Mouse (Mus musculus) adrenal gland, postnatal 25 days (tissue): ENCODE measurements around the gene Olfr1484. TPM values are rescaled to one million over a fixed set of nuclear protein-coding genes. Genes with fewer than 3 reads are reported as not detected.
"Not testable (repeated sequence)": the region's sequence is repeated elsewhere in the genome, so short reads cannot be mapped to it uniquely, and the experiment has no call there.

Experiments
- DNase-seq: peaks from one replicate; pipeline ENCODE4 v3.0.0; 2021; ENCODE audit warnings: mixed read lengths
- long read RNA-seq: library from polyadenylated mRNA; stranded (forward); transcript quantifications from one replicate; pipeline ENCODE4 v2.0.0, GENCODE M21; 2021
- microRNA-seq, 2 experiments: library from miRNA; unstranded; fragments of <30 nt; microRNA quantifications; one replicate each; pipeline ENCODE4 v1.2.0; 2021
- total RNA-seq: library from RNA; stranded (reverse); gene quantifications from 2 replicates; pipeline ENCODE4 v1.2.3, GENCODE M21; 2021

The Olfr1484 gene
- not detected in 2 replicates for total RNA-seq
- long read RNA-seq, result 0 reads

DNA sequence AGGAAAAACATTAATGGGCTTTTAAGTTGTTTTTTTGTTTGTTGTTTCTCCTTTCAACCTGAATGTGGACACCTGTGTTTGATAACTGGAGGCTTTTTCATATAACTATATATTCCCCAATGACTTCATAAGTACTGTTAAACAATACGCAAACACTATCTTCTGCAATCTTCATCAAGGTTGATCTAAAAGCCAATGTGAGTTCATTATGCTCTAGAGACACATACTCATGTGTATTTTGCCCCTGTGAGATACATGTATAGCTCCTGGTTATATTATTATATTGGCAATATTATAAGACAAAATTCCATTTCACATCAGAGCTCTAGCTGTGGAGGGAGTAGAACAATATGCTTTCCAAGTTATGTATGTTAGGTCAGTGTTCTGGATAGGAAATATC, at the start of gene Olfr1484:
Gene Olfr1484, plus strand, starts transcription at position 301 of the 400 bp plus-strand sequence.
- DNase-seq, result no peak

DNA sequence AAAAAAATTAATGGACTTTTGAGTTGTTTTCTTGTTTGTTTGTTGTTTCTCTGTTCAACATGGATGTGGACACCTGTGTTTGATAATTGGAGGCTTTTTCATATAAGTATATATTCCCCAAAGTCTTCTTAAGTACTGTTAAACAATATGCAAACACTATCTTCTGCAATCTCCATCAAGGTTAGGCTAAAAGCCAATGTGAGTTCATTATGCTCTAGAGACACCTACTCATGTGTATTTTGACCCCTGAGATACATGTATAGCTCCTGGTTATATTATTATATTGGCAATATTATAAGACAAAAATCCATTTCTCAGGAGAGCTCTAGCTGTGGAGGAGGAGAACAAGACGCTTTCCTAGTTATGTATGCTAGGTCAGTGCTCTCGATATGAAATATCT, 33.8 kb downstream of the Olfr1484 start, which contains the start of gene Olfr1487:
Gene Olfr1487, plus strand, starts transcription at position 301 of the 400 bp plus-strand sequence.
- not testable (repeated sequence) for DNase-seq

DNA sequence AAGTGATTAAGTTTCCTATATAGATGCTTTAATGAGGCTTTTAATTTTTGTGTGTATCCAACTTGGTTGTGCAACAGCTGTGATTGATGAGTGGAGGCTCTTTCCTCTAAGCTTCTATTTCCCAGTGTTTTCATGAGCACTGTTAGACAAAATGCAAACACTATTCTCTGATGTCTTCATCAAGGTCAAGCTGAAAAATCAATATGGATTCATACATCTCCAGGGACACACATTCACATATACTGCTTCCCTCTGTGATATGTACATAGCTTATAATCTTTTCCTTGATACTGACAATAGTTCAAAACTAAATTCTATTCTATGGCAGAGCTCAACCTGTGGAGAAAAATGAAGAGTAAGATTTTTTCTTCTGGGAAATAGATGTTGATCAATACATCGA, 48.0 kb downstream of the Olfr1484 start, which contains the start of gene Olfr1489:
Gene Olfr1489, plus strand, starts transcription at position 301 of the 400 bp plus-strand sequence.
- DNase-seq, result no peak

Small RNAs within 50 kb of the gene (microRNA-seq; reads per million reads assigned to microRNA genes)
- gene Gm22323 (0 reads per million in 2 experiments), gene Gm23931 (0 reads per million in 2 experiments)

Other genes starting within 250 kb of the Olfr1484 start
- gene Olfr1466, start 244.6 kb upstream of the Olfr1484 start, total RNA-seq, result not detected in 2 replicates
- gene Olfr1467, start 221.3 kb upstream of the Olfr1484 start, total RNA-seq, result not detected in 2 replicates
- gene Olfr1469, start 175.7 kb upstream of the Olfr1484 start, total RNA-seq, result not detected in 2 replicates
- gene Olfr1471, start 140.1 kb upstream of the Olfr1484 start, total RNA-seq, result not detected in 2 replicates
- gene Olfr1472, start 127.4 kb upstream of the Olfr1484 start, total RNA-seq, result not detected in 2 replicates
- not detected in 2 replicates for gene Olfr1474, start 113.9 kb upstream of the Olfr1484 start, total RNA-seq
- not detected in 2 replicates for gene Olfr1475, start 103.3 kb upstream of the Olfr1484 start, total RNA-seq
- gene Olfr1477, start 83.0 kb upstream of the Olfr1484 start, total RNA-seq, result not detected in 2 replicates
- gene Olfr1480, start 55.6 kb upstream of the Olfr1484 start, total RNA-seq, result not detected in 2 replicates
- gene Olfr1487, start 33.9 kb downstream of the Olfr1484 start, total RNA-seq, result not detected in 2 replicates
- not detected in 2 replicates for gene Olfr1489, start 48.1 kb downstream of the Olfr1484 start, total RNA-seq
- not detected in 2 replicates for gene Olfr1490, start 67.6 kb downstream of the Olfr1484 start, total RNA-seq
- gene Olfr1491, start 113.8 kb downstream of the Olfr1484 start, total RNA-seq, result not detected in 2 replicates
- gene Olfr1493-ps1, start 139.8 kb downstream of the Olfr1484 start, total RNA-seq, result not detected in 2 replicates
- not detected in 2 replicates for gene Olfr1494, start 156.2 kb downstream of the Olfr1484 start, total RNA-seq
- gene Olfr1495, start 181.1 kb downstream of the Olfr1484 start, total RNA-seq, result not detected in 2 replicates
- gene Olfr1496, start 194.4 kb downstream of the Olfr1484 start, total RNA-seq, result not detected in 2 replicates
- gene Olfr1497, start 214.7 kb downstream of the Olfr1484 start, total RNA-seq, result not detected in 2 replicates
- gene Olfr1499, start 235.9 kb downstream of the Olfr1484 start, total RNA-seq, result not detected in 2 replicates
- not detected in 2 replicates for gene Olfr1500, start 247.0 kb downstream of the Olfr1484 start, total RNA-seq